Mouse (Mus musculus) hematopoietic stem cell, adult 5-6 weeks (primary cell): Measurements from ENCODE around the gene Lax1. TPM values are rescaled to one million over a fixed set of nuclear protein-coding genes. Genes with fewer than 3 reads are reported as not detected.
"Not testable (repeated sequence)": the region's sequence is repeated elsewhere in the genome, so short reads cannot be mapped to it uniquely, and the experiment has no call there.

ENCODE experiments used
- ATAC-seq, 2 experiments: fragments of 125-278 bp in 1 of 2; replicated peaks in 1 of 2; 2 replicates each; pipeline ENCODE4 v1.8.0; 2016 to 2017; ENCODE audit warnings: inconsistent platforms in 2 of 2, mild to moderate bottlenecking in 2 of 2, moderate number of reproducible peaks in 2 of 2, low read depth in 1 of 2, moderate TSS enrichment in 1 of 2; ENCODE audit not compliant: low FRiP score in 2 of 2, poor library complexity in 2 of 2, severe bottlenecking in 2 of 2, insufficient read depth in 1 of 2, low TSS enrichment in 1 of 2
- total RNA-seq: library from RNA; stranded (forward); fragments of 172-1452, 232-1000 nt; gene quantifications from 2 replicates; pipeline ENCODE4 v1.2.3, GENCODE M21; 2017

Lax1 gene
- total RNA-seq: 45.8 and 50.6 TPM in 2 replicates

DNA sequence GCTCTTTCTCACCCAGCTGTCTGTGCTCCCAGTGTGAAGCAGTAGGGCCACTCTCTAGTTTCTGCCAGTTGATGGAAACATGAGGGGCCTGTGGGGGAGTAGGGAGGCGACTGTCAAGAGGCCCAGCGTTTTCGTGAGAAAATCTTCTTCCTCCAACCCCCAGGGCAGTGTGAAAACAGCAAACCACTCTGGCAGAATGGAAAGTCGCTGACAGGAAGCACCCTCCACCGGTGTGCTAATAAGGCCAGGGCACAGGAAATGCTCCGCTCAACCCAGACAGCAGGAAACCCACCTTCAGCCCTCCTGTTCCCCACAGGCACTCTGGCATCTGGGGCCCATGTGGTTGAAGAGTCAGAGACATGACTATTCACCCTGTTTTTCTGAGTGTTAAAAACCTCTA is at the start of gene Lax1:
Lax1 (minus strand) TSS at position 212 of the 400 bp plus-strand sequence.
- peak; percentile 78 to 80 for ATAC-seq

DNA sequence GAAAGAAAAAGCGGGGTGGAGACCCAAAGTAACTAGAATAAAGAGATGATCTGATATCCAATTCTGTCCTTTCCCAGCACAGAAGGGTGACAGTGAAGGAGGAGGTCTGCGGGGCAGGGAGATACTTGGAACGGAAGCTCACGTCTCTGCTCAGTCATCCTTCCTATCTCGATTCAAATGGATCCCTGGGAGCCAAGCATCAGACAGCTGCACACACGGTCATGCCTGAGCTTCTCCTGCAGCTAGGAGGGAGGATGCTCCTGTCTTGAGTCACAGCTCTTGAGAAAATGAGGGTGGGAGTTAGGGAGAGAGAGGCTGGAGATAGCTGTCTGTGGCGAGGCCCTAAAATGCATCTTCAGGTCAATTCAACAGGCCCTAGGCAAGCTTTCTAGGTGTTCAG is 46.8 kb upstream of the Lax1 start:
- no peak for ATAC-seq

DNA sequence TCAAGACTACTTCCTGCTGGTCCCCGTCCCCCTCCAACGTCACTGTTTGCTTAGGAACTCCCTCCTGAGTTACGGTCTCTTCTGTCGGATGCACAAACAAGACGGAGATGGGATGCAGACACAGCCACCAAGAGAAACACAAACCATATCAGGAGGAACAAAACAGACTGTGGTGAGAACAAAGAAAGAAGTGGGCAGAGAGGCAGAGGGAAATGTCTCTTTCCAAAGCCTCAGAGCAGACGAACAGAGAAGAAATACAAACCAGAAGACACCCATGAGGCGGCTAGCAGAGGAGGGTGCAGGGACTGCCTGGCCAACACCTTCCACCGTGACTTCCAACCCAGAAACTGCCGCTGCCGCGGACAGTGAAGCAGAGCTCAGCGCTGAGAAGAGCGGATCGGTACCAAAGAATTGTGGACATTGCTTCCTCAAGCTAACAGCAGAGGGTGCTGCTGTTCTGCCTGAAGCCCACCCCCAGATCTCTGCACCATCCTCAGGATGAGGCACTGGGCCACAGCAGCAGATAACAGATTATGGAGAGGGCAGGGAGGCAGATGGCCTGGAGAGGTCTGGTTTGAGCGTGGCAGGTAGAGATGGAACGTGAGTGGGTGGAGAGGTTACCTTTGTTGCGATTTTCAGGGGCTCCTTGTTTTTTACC is 46.2 kb upstream of the Lax1 start:
- ATAC-seq: peak; percentile 22 to 51; a peak in 1 of 4 replicates

DNA sequence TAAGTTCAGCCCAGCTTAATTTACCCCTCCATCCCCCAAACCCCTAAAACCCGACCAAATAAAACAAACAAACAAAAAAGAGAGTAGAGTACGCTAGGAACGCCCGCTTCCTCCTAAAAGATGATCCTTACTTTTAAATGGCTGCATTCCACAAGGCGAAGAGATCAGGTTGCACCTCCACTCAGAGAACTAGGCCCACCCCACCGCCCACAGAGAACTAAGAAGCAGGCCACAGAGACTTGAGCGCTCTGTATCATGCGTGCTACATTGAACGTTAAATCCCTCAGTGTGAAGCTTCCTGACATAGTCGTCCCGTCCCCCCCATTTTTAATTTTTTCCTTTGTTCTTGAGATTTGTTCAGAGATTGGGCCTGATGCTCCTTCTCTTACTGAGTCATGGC is 42.9 kb upstream of the Lax1 start:
- no peak for ATAC-seq

DNA sequence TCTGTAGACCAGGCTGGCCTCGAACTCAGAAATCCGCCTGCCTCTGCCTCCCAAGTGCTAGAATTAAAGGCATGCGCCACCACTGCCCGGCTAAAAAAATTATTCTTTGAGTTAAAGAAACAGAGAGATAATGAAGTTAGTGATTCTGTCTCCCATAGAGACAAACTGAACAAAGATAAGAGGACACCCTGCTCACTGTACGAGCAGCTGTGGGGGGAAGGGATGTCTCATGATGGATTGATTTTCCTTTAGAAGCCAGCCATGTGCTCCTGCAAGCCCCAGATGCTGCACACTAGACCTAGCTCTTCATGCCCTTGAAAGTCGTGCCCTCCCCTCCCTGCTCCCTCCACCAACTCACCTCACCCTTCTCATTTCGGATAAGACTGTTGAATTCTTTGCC is 38.4 kb upstream of the Lax1 start:
- no peak for ATAC-seq

DNA sequence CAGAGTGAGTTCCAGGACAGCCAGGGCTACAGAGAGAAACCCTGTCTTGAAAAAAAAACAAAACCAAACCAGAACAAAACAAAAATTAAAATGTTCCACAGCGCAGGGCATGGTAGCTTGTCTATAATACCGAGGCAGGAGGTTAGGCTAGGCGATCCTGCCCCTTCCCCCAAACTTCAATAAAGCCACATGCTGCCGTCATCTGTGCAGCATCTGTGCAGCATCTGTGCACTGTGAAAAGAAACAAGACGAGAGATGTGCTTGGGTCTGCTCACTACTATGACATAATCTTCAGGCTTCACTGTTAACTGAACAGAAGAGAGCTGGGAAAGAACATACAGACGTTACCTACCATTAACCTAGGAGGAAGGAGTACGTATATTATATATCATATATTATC is 30.4 kb upstream of the Lax1 start:
- ATAC-seq: no peak

DNA sequence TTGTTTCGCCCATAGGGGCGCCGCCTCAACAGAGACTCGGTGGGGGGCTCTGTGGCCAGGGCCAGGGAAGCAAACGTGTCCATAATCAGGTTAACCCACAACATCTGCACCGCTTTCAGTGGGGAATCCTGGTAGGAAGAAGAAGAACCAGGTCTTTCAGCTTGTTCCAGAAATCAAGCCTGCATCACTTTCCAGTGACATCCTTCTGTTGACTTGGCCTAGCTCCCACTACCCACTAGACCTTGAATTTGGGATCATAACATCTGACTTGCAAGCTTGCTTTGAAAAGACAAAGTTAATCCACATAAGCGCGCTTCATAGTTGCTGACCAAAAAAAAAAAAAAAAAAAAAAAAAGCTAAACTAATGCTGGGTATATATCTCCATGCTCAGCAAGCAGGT is 28.9 kb upstream of the Lax1 start:
- no peak for ATAC-seq

DNA sequence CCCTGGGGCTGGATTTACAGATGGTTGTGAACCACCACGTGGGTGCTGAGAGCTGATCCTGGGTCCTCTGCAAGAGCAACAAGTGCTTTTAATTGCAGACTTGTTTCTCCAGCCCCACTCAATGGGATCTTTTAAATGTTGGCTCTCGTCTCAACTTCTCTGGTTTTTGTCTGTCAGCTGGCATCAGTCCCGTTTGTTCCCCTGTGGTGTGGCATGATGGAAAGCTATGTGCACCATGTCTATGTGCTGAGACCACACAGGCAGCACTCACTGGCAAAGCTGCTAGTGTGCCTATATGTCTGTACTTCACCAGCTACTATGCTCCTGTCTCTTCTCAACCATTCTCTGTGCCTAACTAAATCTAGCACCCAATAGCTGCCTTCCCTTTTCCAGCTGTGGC is 28.4 kb upstream of the Lax1 start:
- no peak for ATAC-seq

DNA sequence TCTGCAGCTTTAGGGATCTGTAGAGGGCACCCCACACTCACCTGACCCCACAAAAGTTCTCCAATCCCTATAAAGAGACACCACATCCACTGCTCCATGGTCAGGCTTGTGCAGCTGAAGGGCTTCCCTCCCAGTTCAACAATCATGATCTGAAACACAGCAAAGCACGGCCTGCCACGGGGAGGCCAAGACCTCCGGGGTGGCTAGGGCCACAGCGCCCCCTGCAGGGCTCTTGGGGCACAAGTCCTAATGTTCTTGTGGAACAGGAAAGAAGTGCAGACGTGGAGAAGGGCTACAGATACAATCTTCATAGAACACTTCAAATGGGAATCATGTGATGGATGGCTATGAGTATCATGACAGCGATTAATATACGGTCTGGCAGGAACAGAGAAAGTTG is 26.6 kb upstream of the Lax1 start:
- peak; percentile 49 to 59; a peak in 2 of 4 replicates for ATAC-seq

DNA sequence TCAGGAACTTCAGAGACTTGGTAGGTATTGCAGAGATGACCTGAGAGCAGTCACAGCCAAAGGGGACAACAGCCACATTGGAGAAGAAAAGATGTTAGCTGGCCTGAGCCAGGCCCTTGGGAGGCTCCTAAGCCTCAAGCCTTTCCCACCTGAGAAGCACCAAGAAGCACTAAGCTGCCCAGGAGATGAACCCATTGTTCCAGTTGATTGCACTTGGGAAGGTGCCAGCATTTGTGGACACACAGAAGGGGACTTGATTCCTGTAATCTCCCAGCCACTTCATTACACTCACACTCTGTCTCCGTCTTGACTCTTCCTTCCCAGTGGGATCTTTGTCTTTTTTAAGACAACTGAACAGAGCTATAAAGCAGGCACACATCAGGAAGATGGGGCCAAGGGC is 25.3 kb upstream of the Lax1 start:
- no peak for ATAC-seq

DNA sequence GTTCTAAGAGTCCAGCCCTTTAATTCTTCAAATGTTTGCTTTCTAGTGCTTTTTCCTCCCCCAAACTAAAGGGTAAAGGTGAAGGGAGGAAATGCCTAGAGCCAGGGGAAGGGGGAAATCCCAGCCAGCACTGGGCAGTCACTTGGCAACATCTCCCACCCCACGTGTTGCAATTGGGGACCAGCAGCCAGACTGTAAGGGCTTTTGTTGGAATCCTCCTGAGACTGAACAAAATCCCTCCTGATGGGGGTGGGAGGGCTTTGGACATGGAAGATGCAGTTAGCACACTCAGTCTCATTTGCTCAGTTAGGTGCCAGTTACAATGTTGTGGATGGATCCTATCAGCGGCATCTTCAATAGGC is 23.1 kb upstream of the Lax1 start:
- ATAC-seq: no peak

DNA sequence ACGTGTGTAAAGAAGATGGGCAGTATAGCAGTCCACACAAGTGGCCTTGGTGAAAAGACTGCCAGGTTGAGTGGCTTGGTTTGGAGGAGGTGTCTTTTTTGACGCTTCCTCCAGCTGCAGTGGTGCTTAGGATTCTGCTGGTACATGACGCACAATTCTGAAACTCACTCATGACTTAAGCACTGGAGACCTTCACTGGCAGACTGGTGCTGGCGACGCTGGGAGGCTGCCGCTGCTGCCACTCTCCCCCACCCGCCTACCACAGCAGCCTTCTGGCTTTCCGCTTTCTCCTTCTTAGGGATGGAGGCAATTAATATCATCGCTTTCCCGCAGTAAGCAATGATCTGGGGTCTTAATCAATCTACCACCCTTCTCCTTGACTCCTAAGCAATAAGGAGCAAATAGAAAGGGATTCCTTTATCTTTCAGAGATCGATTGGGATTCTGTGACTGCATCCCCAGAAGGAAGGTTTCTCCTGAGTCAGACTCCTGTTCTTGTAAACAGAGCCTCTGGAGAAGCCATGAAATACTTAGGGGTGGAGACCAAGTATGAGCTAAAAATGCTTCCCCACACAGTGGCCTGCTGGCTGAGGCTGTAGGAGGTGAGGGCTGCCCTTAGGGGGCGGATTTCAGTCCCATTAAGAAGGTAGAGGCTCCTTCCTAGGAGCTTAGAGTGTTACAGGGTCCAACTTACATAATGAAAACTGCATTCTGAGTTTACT is 22.5 kb upstream of the Lax1 start:
- no peak for ATAC-seq

DNA sequence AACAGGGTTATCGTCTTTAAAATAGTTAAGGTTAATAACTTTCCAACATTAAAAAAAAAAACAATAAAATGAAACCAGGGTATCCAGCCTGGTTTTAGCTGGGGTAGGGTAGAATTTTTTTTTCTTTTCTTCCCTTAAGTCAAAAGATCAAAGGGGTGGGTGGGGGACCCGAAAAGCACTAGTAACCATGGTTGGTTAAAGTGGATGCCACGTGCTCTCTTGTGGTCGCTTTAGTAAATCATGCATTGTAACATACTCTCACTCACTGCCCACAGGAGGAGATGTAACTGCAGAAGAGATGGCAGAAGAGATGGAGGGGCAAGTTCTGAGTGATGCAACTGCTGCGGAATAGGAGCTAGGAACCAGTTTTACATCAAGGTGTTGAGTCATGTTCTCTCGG is 21.5 kb upstream of the Lax1 start:
- ATAC-seq: no peak

DNA sequence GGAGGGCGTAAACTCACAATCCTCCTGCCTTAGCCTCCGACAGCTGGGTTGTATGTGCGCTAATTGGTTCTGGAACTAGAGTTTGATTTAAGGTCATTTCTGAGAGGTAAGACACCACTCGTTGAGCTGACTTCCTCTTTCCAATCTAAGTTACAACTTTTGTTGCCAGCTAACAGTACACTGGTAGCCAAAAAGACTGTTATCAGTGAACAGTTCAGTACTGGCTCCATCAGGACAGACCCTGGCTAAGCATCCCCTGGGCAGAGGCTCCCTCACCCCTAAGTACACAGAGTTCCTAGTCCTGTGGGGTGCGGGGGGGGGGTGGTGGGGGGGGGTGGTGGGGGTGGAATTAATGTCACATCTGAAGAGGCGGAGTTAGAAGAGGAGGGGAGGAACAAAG is 21.0 kb upstream of the Lax1 start:
- ATAC-seq: peak; percentile 36 to 59; a peak in 2 of 4 replicates

DNA sequence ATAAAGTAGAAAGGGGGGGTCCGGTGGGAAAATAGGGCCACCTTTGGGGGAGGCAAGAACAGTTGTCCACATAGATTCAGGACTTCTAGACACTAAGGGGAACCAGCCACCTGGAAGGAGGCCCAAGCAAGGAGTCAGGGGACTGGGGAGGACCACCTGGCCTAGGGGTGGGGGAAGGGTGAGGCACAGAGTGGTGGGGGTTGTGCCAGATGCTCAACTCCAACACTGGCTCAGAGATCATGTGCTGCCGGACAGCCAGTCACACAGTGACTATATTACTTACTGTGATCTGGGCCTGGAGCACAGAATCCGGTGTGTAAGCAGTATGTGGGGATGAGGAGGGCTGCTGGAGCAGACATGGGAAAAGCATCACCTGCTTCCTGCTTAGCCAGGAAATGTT is 19.4 kb upstream of the Lax1 start:
- no peak for ATAC-seq

DNA sequence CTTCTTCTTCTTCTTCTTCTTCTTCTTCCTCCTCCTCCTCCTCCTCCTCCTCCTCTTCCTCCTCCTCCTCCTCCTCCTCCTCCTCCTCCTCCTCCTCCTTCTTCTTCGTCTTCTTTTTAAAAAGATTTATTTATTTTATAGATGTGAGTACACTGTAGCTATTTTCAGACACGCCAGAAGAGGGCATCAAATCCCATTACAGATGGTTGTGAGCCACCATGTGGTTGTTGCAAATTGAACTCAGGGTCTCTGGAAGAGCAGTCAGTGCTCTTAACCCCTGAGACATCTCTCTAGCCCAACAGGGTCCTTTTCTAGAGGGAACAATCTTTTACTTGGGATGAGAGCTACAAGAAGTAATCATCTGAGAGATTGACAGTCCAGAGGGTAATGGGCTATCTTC is 11.9 kb upstream of the Lax1 start:
- ATAC-seq: not testable (repeated sequence)

DNA sequence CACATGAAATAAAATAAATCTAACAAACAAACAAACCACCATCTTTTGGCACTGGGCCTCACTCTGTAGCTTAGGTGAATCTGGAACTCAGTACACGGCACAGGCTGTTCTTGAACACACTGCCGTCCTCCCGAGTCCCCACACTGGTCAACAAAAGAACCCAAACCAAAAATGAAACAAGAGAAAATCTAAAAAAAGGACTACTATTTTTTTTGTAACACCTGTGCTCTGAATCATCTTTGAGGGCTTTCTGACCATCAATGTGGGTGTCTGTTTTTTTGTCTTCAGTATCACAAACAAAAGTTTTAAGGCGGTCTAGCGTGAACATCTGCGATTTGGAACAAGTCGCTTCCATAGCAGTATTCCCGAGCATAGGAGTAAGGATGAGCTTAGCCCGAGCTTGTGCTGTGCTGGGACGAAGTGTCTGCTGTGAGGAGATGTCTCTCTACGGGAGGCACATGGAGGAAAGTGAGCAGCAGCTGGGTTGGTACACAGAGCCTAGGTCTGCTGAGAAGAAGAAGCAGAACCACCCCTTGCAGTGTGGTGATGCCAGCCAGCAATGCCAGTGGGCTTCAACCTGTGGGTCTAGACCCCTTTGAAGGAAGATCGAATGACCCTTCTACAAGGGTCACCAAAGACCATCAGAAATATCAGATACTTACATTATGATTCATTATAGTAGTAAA is 8.2 kb upstream of the Lax1 start:
- no peak for ATAC-seq

DNA sequence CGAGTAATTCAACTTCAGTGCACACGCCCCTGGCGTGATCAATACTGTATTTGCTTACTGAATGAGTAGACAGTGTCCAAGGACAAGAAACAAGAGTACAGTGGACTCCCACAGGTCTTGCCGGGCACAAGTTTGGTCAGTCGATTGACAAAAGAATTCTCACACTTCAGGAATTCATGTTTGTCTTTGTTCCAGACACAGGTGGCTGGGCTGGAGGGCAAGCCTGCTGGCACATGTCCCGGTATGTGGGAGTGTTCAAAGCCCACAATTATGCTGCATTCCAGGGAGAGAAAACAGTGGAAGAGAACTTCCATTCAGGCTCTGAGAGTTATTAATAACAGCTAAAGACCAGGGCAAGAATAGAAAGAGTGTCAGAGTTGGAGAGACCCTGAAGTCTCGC is 6.0 kb upstream of the Lax1 start:
- no peak for ATAC-seq

DNA sequence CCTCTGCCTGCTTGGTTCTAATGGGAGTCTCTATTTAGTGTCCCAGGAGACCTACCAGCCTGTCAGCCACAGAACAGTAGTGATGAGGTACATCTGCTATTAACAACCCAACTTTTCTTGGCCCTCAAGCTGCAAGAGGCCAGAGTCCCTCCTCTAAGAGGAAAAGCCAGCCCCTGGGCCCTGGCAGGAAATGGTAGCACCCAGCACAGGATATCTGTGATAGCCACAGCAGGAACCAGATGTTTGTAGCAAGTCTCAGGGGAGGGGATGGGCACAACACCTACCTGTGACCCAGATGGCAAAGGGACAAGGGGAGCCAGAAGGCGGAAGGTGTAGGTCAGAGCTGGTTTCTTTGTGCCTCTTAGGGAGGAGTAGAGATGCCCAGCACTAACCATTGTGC is 5.0 kb upstream of the Lax1 start:
- peak; percentile 89 to 90 for ATAC-seq
